Mouse (Mus musculus): ENCODE results near the gene Nr0b2. TPM values are rescaled to one million over a fixed set of nuclear protein-coding genes. Genes with fewer than 3 reads are reported as not detected.
"Not testable (repeated sequence)": the region's sequence is repeated elsewhere in the genome, so short reads cannot be mapped to it uniquely, and the experiment has no call there.

Nr0b2 gene
- total RNA-seq (2021) = not detected
- long read RNA-seq, experiment 1 = 0 reads
- long read RNA-seq, experiment 2 = 0 reads

DNA sequence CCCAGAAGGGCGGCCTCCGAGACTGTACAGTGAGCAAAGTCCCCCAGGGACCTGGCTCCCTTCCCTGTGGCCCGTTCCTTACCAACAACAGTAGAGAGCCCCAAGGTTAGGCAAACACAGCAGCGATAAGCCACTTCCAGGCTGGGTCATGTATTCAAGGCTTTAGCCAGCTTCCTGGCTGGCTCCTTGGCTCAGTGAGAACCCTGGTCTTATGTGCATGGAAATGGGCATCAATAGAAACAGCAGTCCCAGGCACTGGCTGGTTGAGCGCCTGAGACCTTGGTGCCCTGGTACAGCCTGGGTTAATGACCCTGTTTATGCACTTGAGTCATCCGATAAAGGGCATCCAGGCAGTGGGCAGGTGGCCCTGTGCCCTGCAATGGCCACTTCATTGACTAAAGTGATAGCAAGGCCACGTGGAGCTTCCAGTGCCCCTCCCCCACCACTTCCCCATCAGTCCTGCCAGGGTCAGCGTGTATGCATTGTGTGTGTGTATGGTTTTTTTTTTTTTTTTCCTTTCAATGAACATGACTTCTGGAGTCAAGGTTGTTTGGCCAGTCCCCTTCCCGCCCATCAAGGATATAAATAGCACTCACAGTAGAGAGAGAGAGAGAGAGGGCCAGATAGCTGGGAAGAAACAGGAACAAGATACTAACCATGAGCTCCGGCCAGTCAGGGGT lies at the start of gene Nr0b2:
Gene Nr0b2 (plus strand): TSS at position 609 of the 680 bp plus-strand sequence.
- DNase-seq (ENCODE audit: low spot score in 2 of 2) = no peak

DNA sequence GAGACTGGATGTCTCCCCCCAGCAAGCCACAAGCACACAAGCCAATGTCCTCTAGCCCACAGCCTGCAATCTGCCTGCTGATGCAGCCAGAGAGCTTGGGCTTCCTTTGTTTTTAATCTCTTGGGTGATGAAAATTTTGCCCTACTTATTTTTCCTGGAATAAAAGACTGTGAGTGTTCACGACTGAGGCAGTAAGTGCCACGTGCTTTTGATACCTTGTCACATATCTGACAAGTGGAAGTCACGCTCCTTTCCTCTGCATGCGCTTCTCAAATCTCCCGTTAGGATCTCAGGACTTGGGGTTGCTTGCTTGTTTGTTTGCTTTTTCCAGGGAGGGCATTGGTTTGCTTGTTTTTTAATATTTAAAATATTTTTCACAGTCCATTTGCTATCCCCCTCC lies 48.9 kb upstream of the Nr0b2 start:
- DNase-seq (ENCODE audit: low spot score in 2 of 2) = no peak

DNA sequence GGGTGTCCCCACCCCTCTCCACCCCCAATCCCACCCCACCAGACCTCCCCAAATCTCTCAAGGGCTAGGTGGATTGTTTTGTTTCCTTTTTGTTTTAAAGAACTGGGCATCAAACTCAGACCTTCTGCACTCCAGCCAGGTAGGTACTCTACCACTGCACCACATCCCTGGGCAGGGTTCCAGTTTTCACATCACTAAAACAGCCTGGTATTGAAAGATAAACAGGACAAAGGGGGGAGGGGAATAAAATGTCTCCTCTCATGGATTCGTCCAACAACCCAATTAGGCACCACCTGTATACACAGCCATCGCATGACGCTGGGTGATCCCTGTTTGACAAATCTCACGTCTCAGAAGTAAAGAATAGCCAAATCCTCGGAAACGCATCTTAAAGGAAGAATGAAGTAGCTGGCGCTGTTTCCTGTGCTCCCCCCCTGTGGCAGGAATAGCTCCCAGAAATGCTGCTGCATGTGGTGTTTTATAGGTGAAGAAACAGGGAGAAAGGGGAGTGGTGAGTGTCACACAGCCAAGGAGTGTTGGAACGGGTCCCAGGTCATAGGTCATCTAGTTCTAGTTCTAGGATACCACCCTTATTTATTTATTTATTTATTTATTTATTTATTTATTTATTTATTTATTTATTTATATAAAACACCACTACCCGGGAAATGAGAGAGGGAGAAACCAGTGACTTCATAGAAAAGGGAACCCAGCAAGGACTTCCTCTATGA lies 48.3 kb upstream of the Nr0b2 start:
- no peak for DNase-seq (ENCODE audit: low spot score in 2 of 2)

- no peak for DNase-seq (ENCODE audit: low spot score in 2 of 2)
Observed at GRCm38 (mm10) chr4:133506573-133506972, 46.6 kb upstream of the Nr0b2 start.

GRCm38 (mm10) chr4:133508990-133509389 lies 44.2 kb upstream of the Nr0b2 start:
- DNase-seq (ENCODE audit: low spot score in 2 of 2) = no peak

DNA sequence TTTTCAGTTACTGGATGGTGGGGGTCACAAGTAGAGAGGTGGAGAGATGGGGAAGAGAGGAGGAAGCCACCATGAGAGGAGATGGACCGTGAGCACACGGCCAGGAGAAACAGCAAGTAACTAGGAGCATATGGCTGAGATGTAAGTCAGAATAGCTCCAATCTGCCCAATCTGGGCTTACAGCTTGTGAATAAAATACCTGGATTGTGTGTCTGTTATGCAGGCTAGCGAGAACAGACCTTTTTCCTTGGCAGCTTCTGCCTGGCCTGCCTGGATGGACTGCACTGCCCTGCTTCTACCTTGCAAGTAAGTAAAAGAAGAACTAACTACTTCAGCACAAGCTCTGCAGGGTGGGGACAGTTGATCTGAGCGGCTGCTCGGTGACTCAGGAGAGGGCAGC lies 42.1 kb upstream of the Nr0b2 start:
- no peak for DNase-seq (ENCODE audit: low spot score in 2 of 2)

DNA sequence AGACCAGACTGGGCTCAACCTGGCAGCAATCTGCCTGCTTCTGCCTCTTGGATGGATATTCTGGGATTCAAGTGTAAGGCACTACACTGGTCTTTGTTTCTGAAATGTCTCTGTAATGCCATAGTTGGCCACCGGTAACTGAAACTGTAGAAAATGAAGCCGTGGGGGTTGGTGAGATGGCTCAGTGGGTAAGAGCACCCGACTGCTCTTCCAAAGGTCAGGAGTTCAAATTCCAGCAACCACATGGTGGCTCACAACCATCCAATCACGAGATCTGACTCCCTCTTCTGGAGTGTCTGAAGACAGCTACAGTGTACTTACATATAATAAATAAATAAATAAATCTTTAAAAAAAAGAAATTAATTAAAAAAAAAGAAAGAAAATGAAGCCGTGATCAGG lies 40.7 kb upstream of the Nr0b2 start:
- not testable (repeated sequence) for DNase-seq (ENCODE audit: low spot score in 2 of 2)

DNA sequence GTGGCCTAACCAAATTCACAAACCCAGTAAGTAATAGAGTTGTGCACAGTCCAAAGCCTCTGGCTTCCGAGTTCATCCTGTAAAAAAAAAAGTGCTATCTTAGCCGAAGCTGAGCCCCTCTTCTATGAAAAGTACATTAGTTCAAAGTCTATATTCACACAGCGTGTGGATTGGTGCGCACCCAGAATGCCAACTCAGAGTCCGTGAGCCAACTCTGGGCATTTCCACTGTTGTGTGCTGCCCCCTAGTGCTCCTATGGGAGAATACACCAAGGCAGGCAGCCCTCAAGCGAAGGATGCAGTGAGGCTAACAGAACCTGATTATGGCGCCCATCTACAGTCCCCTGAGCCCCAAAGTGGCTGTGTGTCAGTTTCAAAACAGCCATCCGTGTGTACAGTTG lies 40.2 kb upstream of the Nr0b2 start:
- DNase-seq (ENCODE audit: low spot score in 2 of 2) = peak in 1 of 2 experiments; percentile 50

GRCm38 (mm10) chr4:133518601-133519368 lies 34.4 kb upstream of the Nr0b2 start, which contains the start of gene Kdf1:
Kdf1 (plus strand) TSS chr4:133518963.
- DNase-seq (ENCODE audit: low spot score in 2 of 2) = no peak

DNA sequence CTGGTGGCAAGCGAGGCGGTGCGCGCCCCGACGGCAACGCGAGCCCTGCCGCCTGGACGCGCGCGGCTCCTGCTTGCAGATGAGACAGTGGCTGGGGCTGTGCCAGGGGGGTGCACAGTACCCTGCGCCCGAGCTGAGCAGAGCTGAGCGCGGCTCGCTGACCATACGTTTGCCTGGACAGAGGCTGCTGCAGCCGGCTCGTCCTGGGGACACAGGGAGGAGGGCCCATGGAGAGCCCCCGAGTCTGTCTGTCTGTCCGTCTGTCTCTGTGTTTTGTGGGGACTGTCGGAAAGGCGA lies 33.9 kb upstream of the Nr0b2 start:
- no peak for DNase-seq (ENCODE audit: low spot score in 2 of 2)

DNA sequence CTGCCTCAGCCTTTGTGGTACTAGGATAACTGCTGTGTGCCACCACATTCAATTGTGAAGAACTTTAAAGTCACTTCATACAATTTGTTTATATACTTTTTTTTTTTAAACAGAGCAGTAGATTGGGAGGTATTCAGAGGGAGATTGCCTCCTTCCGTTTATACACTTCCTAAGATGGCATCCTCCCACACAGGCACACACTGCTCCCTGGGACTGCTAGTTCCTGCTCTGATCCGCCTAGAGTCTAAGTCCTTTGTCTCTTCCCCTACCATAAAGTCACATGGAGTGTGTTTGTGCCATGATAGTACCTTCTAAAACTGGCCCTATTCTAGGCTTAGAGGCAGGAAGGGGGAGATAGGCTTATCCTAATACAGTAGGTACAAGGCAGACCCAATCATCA lies 31.7 kb upstream of the Nr0b2 start:
- no peak for DNase-seq (ENCODE audit: low spot score in 2 of 2)

- no peak for DNase-seq (ENCODE audit: low spot score in 2 of 2)
Observed at GRCm38 (mm10) chr4:133527788-133528187, 25.4 kb upstream of the Nr0b2 start.

- no peak for DNase-seq (ENCODE audit: low spot score in 2 of 2)
Observed at GRCm38 (mm10) chr4:133532777-133533176, 20.4 kb upstream of the Nr0b2 start.

GRCm38 (mm10) chr4:133536081-133536480 lies 17.1 kb upstream of the Nr0b2 start:
- no peak for DNase-seq (ENCODE audit: low spot score in 2 of 2)

GRCm38 (mm10) chr4:133536652-133537051 lies 16.5 kb upstream of the Nr0b2 start:
- DNase-seq (ENCODE audit: low spot score in 2 of 2) = no peak

GRCm38 (mm10) chr4:133545272-133546231 lies 7.6 kb upstream of the Nr0b2 start, which contains the start of gene Nudc:
Nudc (minus strand) TSS chr4:133545996.
- DNase-seq (ENCODE audit: low spot score in 2 of 2) = peak; percentile 91 to 94

- no peak for DNase-seq (ENCODE audit: low spot score in 2 of 2)
Observed at GRCm38 (mm10) chr4:133552029-133552428, 1.1 kb upstream of the Nr0b2 start.

GRCm38 (mm10) chr4:133553448-133554330 lies 513 bp downstream of the Nr0b2 start:
- DNase-seq (ENCODE audit: low spot score in 2 of 2) = no peak

DNA sequence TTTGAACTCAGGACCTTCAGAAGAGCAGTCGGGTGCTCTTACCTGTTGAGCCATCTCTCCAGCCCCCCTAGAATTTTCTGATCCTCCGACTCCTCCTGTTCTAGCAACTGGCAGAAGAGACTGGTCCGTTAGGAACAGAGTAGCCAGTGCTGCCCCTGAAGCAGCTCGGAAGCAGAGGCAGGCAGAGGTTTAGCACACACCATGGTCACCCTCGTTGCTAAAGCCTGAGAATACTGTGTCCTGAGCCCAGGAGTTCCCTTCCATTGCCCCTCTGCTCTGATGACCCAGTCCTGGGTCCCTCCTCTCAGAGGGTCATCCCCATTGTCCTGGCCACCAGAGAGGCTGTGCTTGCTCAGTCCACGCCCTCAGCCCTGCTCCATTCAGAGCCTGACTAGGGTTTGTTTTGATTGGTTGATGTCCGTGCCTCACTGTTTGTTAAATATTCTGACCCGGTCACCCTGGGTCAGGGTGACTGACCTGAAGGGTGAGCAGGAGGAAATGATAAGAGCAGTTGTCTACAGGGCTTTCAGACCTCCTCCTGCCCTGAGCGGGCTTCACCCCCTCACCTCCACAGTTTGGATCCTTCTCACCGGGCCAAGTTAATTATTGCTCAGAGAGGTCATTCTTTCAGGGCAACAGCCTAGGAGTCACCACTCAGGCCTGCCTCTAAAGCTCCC lies 4.0 kb downstream of the Nr0b2 start:
- no peak for DNase-seq (ENCODE audit: low spot score in 2 of 2)
